Mouse (Mus musculus) cerebellum, adult 11-12 months (tissue): ENCODE measurements around the gene Olfr1120.
"Not testable (repeated sequence)": the region's sequence is repeated elsewhere in the genome, so short reads cannot be mapped to it uniquely, and the experiment has no call there.

Experiments
- DNase-seq: peaks from one replicate; pipeline ENCODE4 v3.0.0; 2022

Olfr1120 gene

GRCm38 (mm10) chr2:87354515-87354914 lies at the start of gene Olfr1120:
Olfr1120 (plus strand) TSS chr2:87354815.
- DNase-seq: no peak

- no peak for DNase-seq
Observed at GRCm38 (mm10) chr2:87307281-87307680, 47.3 kb upstream of the Olfr1120 start, which contains the start of gene Olfr1118. Olfr1118 (plus strand) TSS chr2:87307581.

- not testable (repeated sequence) for DNase-seq
Observed at GRCm38 (mm10) chr2:87360121-87360520, 5.5 kb downstream of the Olfr1120 start.

- no peak for DNase-seq
Observed at GRCm38 (mm10) chr2:87369595-87369994, 15.0 kb downstream of the Olfr1120 start, which contains the start of gene Olfr1121. Olfr1121 (plus strand) TSS chr2:87369895.

- DNase-seq: peak; percentile 76
Observed at GRCm38 (mm10) chr2:87371726-87372125, 17.1 kb downstream of the Olfr1120 start.

- DNase-seq: no peak
Observed at GRCm38 (mm10) chr2:87383935-87384334, 29.3 kb downstream of the Olfr1120 start.

GRCm38 (mm10) chr2:87385549-87385948 lies 30.9 kb downstream of the Olfr1120 start, which contains the start of gene Olfr1122:
Olfr1122 (plus strand) TSS chr2:87385849.
- no peak for DNase-seq

- not testable (repeated sequence) for DNase-seq
Observed at GRCm38 (mm10) chr2:87393605-87394004, 39.0 kb downstream of the Olfr1120 start.

GRCm38 (mm10) chr2:87394686-87395085 lies 40.1 kb downstream of the Olfr1120 start:
- not testable (repeated sequence) for DNase-seq
